Mouse (Mus musculus) kidney, adult 9 months (tissue): ENCODE results near the gene Ankrd12.
A peak's percentile ranks its signal among the peaks of the same experiment; 100 is the strongest.
"Not testable (repeated sequence)": the region's sequence is repeated elsewhere in the genome, so short reads cannot be mapped to it uniquely, and the experiment has no call there.

Source experiments
- DNase-seq: peaks from one replicate; pipeline ENCODE4 v3.0.0; 2022

Gene Ankrd12

GRCm38 (mm10) chr17:66077437-66077850 is 555 bp upstream of the Ankrd12 start:
- DNase-seq: no peak

- DNase-seq: peak; percentile 33
Measured at GRCm38 (mm10) chr17:66076174-66076927, 538 bp downstream of the Ankrd12 start.

GRCm38 (mm10) chr17:66075827-66076173 is 1.1 kb downstream of the Ankrd12 start:
- no peak for DNase-seq

GRCm38 (mm10) chr17:66073971-66074370 is 2.9 kb downstream of the Ankrd12 start:
- DNase-seq: no peak

GRCm38 (mm10) chr17:66069036-66069435 is 7.9 kb downstream of the Ankrd12 start:
- not testable (repeated sequence) for DNase-seq

GRCm38 (mm10) chr17:66065115-66065514 is 11.8 kb downstream of the Ankrd12 start:
- no peak for DNase-seq

- DNase-seq: no peak
Measured at GRCm38 (mm10) chr17:66061241-66061938, 15.5 kb downstream of the Ankrd12 start.

GRCm38 (mm10) chr17:66058160-66058559 is 18.7 kb downstream of the Ankrd12 start:
- DNase-seq: no peak

- DNase-seq: no peak
Measured at GRCm38 (mm10) chr17:66057145-66057544, 19.7 kb downstream of the Ankrd12 start.

GRCm38 (mm10) chr17:66053349-66053748 is 23.5 kb downstream of the Ankrd12 start:
- DNase-seq: no peak

GRCm38 (mm10) chr17:66048795-66049194 is 28.1 kb downstream of the Ankrd12 start:
- no peak for DNase-seq

- DNase-seq: no peak
Measured at GRCm38 (mm10) chr17:66048199-66048598, 28.7 kb downstream of the Ankrd12 start.

GRCm38 (mm10) chr17:66043679-66044078 is 33.2 kb downstream of the Ankrd12 start:
- DNase-seq: not testable (repeated sequence)

GRCm38 (mm10) chr17:66041020-66041419 is 35.9 kb downstream of the Ankrd12 start:
- no peak for DNase-seq

- no peak for DNase-seq
Measured at GRCm38 (mm10) chr17:66033239-66033638, 43.6 kb downstream of the Ankrd12 start.

- no peak for DNase-seq
Measured at GRCm38 (mm10) chr17:66031991-66032390, 44.9 kb downstream of the Ankrd12 start.

GRCm38 (mm10) chr17:66024211-66024610 is 52.7 kb downstream of the Ankrd12 start:
- DNase-seq: no peak

- DNase-seq: no peak
Measured at GRCm38 (mm10) chr17:66011790-66012189, 65.1 kb downstream of the Ankrd12 start.

- peak; percentile 4 for DNase-seq
Measured at GRCm38 (mm10) chr17:66007892-66008291, 69.0 kb downstream of the Ankrd12 start.

- no peak for DNase-seq
Measured at GRCm38 (mm10) chr17:66007473-66007872, 69.4 kb downstream of the Ankrd12 start.

- DNase-seq: no peak
Measured at GRCm38 (mm10) chr17:65988151-65988820, 88.6 kb downstream of the Ankrd12 start.

- not testable (repeated sequence) for DNase-seq
Measured at GRCm38 (mm10) chr17:65976720-65977119, 100.2 kb downstream of the Ankrd12 start.

GRCm38 (mm10) chr17:65967751-65968150 is 109.1 kb downstream of the Ankrd12 start:
- DNase-seq: no peak

GRCm38 (mm10) chr17:65962263-65962662 is 114.6 kb downstream of the Ankrd12 start:
- no peak for DNase-seq
